Mouse (Mus musculus) MEL (cell line): Measurements from ENCODE around the gene Zzef1. TPM values are rescaled to one million over a fixed set of nuclear protein-coding genes. Genes with fewer than 3 reads are reported as not detected.

ENCODE experiments used
- DNase-seq: peaks from one replicate; pipeline ENCODE4 v3.0.0; 2011; ENCODE audit warnings: low read depth, low spot score
- H3K27ac ChIP-seq: 2 replicates; pipeline ENCODE4 v1.5.1; 2012; ENCODE audit warnings: low read depth, mild to moderate bottlenecking, control low read depth, low read length, moderate library complexity; ENCODE audit not compliant: control insufficient read depth
- H3K27me3 ChIP-seq, 2 experiments: fragments of 150-350 bp in 1 of 2; sonication (generic) in 1 of 2; 2 replicates each; pipeline ENCODE4 v1.6.1; 2012; ENCODE audit warnings: low read length in 2 of 2, mild to moderate bottlenecking in 2 of 2, improper control_type of control experiment in 1 of 2, moderate library complexity in 1 of 2; ENCODE audit not compliant: insufficient read depth in 2 of 2, control insufficient read depth in 1 of 2
- H3K36me3 ChIP-seq, 2 experiments: 2 replicates each; pipeline ENCODE4 v1.6.1; 2012 to 2014; ENCODE audit warnings: low read length in 2 of 2, improper control_type of control experiment in 1 of 2, inconsistent platforms in 1 of 2, mild to moderate bottlenecking in 1 of 2; ENCODE audit not compliant: insufficient read depth in 2 of 2, control insufficient read depth in 1 of 2
- H3K4me1 ChIP-seq, 2 experiments: fragments of 150-350 bp in 1 of 2; sonication (generic) in 1 of 2; 2 replicates each; pipeline ENCODE4 v1.6.1; 2012; ENCODE audit warnings: low read length in 2 of 2, improper control_type of control experiment in 1 of 2, mild to moderate bottlenecking in 1 of 2; ENCODE audit not compliant: insufficient read depth in 2 of 2, control insufficient read depth in 1 of 2
- H3K4me3 ChIP-seq, 2 experiments: fragments of 150-350 bp in 1 of 2; sonication (generic) in 1 of 2; 2 replicates each; pipeline ENCODE4 v1.5.1; 2012; ENCODE audit warnings: low read depth in 2 of 2, low read length in 2 of 2, mild to moderate bottlenecking in 2 of 2, moderate library complexity in 2 of 2, control low read depth in 1 of 2, improper control_type of control experiment in 1 of 2; ENCODE audit not compliant: control insufficient read depth in 1 of 2, insufficient read depth in 1 of 2
- H3K79me2 ChIP-seq: 2 replicates; pipeline ENCODE4 v1.6.1; 2012; ENCODE audit warnings: mild to moderate bottlenecking, low read length, moderate library complexity; ENCODE audit not compliant: control insufficient read depth, poor library complexity, insufficient read depth
- H3K9ac ChIP-seq: 2 replicates; pipeline ENCODE4 v1.6.1; 2012; ENCODE audit warnings: low read depth, mild to moderate bottlenecking, control low read depth, low read length, moderate library complexity; ENCODE audit not compliant: control insufficient read depth, poor library complexity, severe bottlenecking
- H3K9me3 ChIP-seq: fragments of 150-350 bp; sonication (generic); replicated peaks from 2 replicates; pipeline ENCODE4 v1.6.1; 2012; ENCODE audit warnings: mild to moderate bottlenecking, low read length, improper control_type of control experiment, moderate library complexity; ENCODE audit not compliant: insufficient read depth
- BHLHE40 ChIP-seq: IDR thresholded peaks from 2 replicates; pipeline ENCODE4 v1.6.1; 2012; ENCODE audit warnings: low read depth, mild to moderate bottlenecking, inconsistent platforms, low read length, improper control_type of control experiment, borderline replicate concordance
- CHD2 ChIP-seq: IDR thresholded peaks from 2 replicates; pipeline ENCODE4 v1.6.1; 2011; ENCODE audit warnings: low read length, improper control_type of control experiment
- ELF1 ChIP-seq: IDR thresholded peaks from 2 replicates; pipeline ENCODE4 v1.6.1; 2014; ENCODE audit warnings: low read depth, mild to moderate bottlenecking, inconsistent platforms, low read length, improper control_type of control experiment, moderate library complexity
- ETS1 ChIP-seq: IDR thresholded peaks from 2 replicates; pipeline ENCODE4 v1.6.1; 2012; ENCODE audit warnings: low read depth, mild to moderate bottlenecking, inconsistent platforms, low read length, improper control_type of control experiment, moderate library complexity
- GABPA ChIP-seq: IDR thresholded peaks from 2 replicates; pipeline ENCODE4 v1.6.1; 2012; ENCODE audit warnings: low read depth, mild to moderate bottlenecking, inconsistent platforms, low read length, improper control_type of control experiment, moderate library complexity
- GATA1 ChIP-seq: IDR thresholded peaks from 2 replicates; pipeline ENCODE4 v1.6.1; 2011; ENCODE audit warnings: low read depth, low read length, improper control_type of control experiment
- JUND ChIP-seq: IDR thresholded peaks from 2 replicates; pipeline ENCODE4 v1.6.1; 2011; ENCODE audit warnings: low read depth, mild to moderate bottlenecking, improper control_type of control experiment, low read length
- MAZ ChIP-seq: IDR thresholded peaks from 2 replicates; pipeline ENCODE4 v1.6.1; 2012; ENCODE audit warnings: low read depth, mild to moderate bottlenecking, inconsistent platforms, low read length, improper control_type of control experiment
- MEF2A ChIP-seq: IDR thresholded peaks from 2 replicates; pipeline ENCODE4 v1.6.1; 2014; ENCODE audit warnings: low read depth, mild to moderate bottlenecking, inconsistent platforms, low read length, improper control_type of control experiment; ENCODE audit not compliant: poor library complexity, insufficient replicate concordance, severe bottlenecking; ENCODE audit errors: extremely low read depth
- MYB ChIP-seq: IDR thresholded peaks from 2 replicates; pipeline ENCODE4 v1.6.1; 2011; ENCODE audit warnings: mild to moderate bottlenecking, low read depth, low read length, improper control_type of control experiment
- MYC ChIP-seq: IDR thresholded peaks from 2 replicates; pipeline ENCODE4 v1.6.1; 2011; ENCODE audit warnings: low read depth, mild to moderate bottlenecking, low read length, improper control_type of control experiment, moderate library complexity
- POLR2AphosphoS5 ChIP-seq: IDR thresholded peaks from 2 replicates; pipeline ENCODE4 v1.6.1; 2012; ENCODE audit warnings: low read depth, borderline replicate concordance, mild to moderate bottlenecking, inconsistent platforms, low read length, moderate library complexity, mixed read lengths
- TAL1 ChIP-seq: IDR thresholded peaks from 2 replicates; pipeline ENCODE4 v1.6.1; 2012; ENCODE audit warnings: mild to moderate bottlenecking, inconsistent platforms, low read length, moderate library complexity, mixed read lengths
- TCF12 ChIP-seq: IDR thresholded peaks from 2 replicates; pipeline ENCODE4 v1.6.1; 2014; ENCODE audit warnings: low read depth, mild to moderate bottlenecking, inconsistent platforms, low read length, improper control_type of control experiment, moderate library complexity
- UBTF ChIP-seq: IDR thresholded peaks from 2 replicates; pipeline ENCODE4 v1.6.1; 2012; ENCODE audit warnings: low read depth, mild to moderate bottlenecking, inconsistent platforms, low read length, improper control_type of control experiment, moderate library complexity, borderline replicate concordance; ENCODE audit not compliant: insufficient read depth
- USF1 ChIP-seq: IDR thresholded peaks from 2 replicates; pipeline ENCODE4 v1.6.1; 2014; ENCODE audit warnings: low read depth, mild to moderate bottlenecking, inconsistent platforms, low read length, improper control_type of control experiment, moderate library complexity
- ZKSCAN1 ChIP-seq: IDR thresholded peaks from 2 replicates; pipeline ENCODE4 v1.6.1; 2012; ENCODE audit warnings: low read depth, mild to moderate bottlenecking, inconsistent platforms, low read length, improper control_type of control experiment, moderate library complexity
- ZNF384 ChIP-seq: IDR thresholded peaks from 2 replicates; pipeline ENCODE4 v1.6.1; 2012; ENCODE audit warnings: low read depth, mild to moderate bottlenecking, inconsistent platforms, low read length, improper control_type of control experiment
- polyA plus RNA-seq, 2 experiments: library from polyadenylated mRNA; stranded (reverse) in 1 of 2; unstranded in 1 of 2; fragments of >175 nt in 1 of 2; fragments of >200 nt in 1 of 2; gene quantifications; 2 replicates each; pipeline versions ENCODE4 v1.2.1 to v1.2.4; 2012; ENCODE audit warnings: low replicate concordance in 2 of 2, low read depth in 1 of 2; ENCODE audit not compliant: insufficient read length in 2 of 2, insufficient read depth in 1 of 2, missing spikeins in 1 of 2
- total RNA-seq: library from RNA; depleted of rRNA; stranded (reverse); fragments of 300-350 nt; gene quantifications from 2 replicates; pipeline ENCODE4 v1.2.3, GENCODE M21; 2012

Gene Zzef1
- total and polyA plus RNA-seq, 3 experiments, result 13.3 to 17.6 TPM; not detected in 1

DNA sequence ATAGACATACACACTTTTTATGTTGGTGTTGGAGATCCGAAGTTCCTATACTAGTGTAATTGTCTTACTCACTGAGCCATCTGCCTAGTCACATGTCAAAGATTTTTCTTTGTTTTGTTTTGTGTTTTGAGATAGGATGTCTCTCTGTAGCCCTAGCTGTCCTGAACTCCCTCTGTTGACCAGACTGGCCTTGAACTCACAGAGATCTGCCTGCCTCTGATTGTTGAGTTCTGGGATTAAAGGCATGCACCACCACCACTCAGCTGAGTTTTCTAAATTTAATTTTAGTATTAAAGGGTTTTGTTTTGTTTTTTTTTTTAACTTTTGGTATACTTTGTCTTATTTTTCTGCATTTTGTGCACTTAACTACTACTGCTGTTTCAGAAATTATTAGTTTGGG is 76.0 kb downstream of the Zzef1 start:
- no peak overlapping the region for H3K4me3 ChIP-seq
- no peak overlapping the region for H3K9ac ChIP-seq
- H3K27ac ChIP-seq, result no peak overlapping the region
- no peak for DNase-seq
- no peaks in the 10 kb centered on the region for H3K27me3 ChIP-seq
- TF ChIP-seq ELF1 (no peak), JUND (no peak), MYC (no peak), CHD2 (no peak), UBTF (no peak), BHLHE40 (no peak)
- no peaks in the 10 kb centered on the region for H3K4me1 ChIP-seq
- H3K36me3 ChIP-seq, result peaks cover 0 to 56% of the 10 kb centered on the region in 2 experiments; a peak in 2 of 4 replicates
- no peaks in the 10 kb centered on the region for H3K9me3 ChIP-seq
- H3K79me2 ChIP-seq, result no peaks in the 10 kb centered on the region

DNA sequence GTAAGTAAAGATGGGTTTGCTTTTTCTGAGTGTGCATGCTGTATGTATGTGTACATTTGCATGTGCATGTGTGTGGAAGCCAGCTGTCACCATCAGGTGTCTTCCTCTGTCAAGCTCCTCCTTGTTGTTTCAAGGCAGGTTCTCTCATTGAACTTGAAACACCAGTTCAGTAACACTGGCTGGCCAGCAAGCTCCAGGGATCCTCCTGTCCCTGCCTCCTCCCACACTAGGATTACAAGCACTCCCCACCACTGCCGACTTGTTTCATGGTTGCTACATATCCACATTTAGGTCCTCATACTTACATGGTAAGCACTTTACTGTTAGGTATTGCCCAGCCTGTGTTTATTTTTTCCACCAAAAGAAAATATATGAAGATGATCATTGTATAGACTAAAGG is 96.6 kb downstream of the Zzef1 start:
- no peak overlapping the region for H3K4me3 ChIP-seq
- DNase-seq, result no peak
- H3K27me3 ChIP-seq, result no peaks in the 10 kb centered on the region
- no peak overlapping the region for H3K9ac ChIP-seq
- H3K9me3 ChIP-seq, result no peaks in the 10 kb centered on the region
- H3K79me2 ChIP-seq, result no peaks in the 10 kb centered on the region
- H3K36me3 ChIP-seq, result peaks cover 0 to 18% of the 10 kb centered on the region in 2 experiments; a peak in 2 of 4 replicates
- no peak overlapping the region for H3K27ac ChIP-seq
- TF ChIP-seq MEF2A (no peak), MAZ (no peak), ZKSCAN1 (no peak), TCF12 (no peak), TAL1 (no peak), UBTF (no peak), ETS1 (no peak), ZNF384 (no peak), GABPA (no peak), GATA1 (no peak), JUND (no peak), USF1 (no peak), MYB (no peak), POLR2AphosphoS5 (no peak)
- H3K4me1 ChIP-seq, result no peaks in the 10 kb centered on the region
